Mouse (Mus musculus) embryo, embryonic 11 days (tissue): Measurements from ENCODE around the gene Gm26602.
"Not testable (repeated sequence)": the region's sequence is repeated elsewhere in the genome, so short reads cannot be mapped to it uniquely, and the experiment has no call there.

Experiments
- DNase-seq: peaks from one replicate; pipeline ENCODE4 v3.0.0-alpha.2; 2015

Gm26602 gene

GRCm38 (mm10) chr10:79910556-79910955, at the start of gene Gm26602:
TSS of gene Gm26602 (plus strand) at chr10:79910856.
- DNase-seq, result no peak

- peak; percentile 25 for DNase-seq
Measured at GRCm38 (mm10) chr10:79861230-79862048, 49.2 kb upstream of the Gm26602 start.

GRCm38 (mm10) chr10:79862049-79862788, 48.4 kb upstream of the Gm26602 start:
- DNase-seq, result no peak

GRCm38 (mm10) chr10:79862925-79863324, 47.7 kb upstream of the Gm26602 start:
- DNase-seq, result no peak

- DNase-seq, result peak; percentile 30
Measured at GRCm38 (mm10) chr10:79864351-79865188, 46.1 kb upstream of the Gm26602 start.

- peak; percentile 20 for DNase-seq
Measured at GRCm38 (mm10) chr10:79865189-79865601, 45.5 kb upstream of the Gm26602 start.

- no peak for DNase-seq
Measured at GRCm38 (mm10) chr10:79865801-79866295, 44.8 kb upstream of the Gm26602 start.

- DNase-seq, result no peak
Measured at GRCm38 (mm10) chr10:79866601-79867000, 44.1 kb upstream of the Gm26602 start.

- DNase-seq, result no peak
Measured at GRCm38 (mm10) chr10:79871845-79872244, 38.8 kb upstream of the Gm26602 start.

GRCm38 (mm10) chr10:79872862-79873261, 37.8 kb upstream of the Gm26602 start:
- DNase-seq, result no peak

- no peak for DNase-seq
Measured at GRCm38 (mm10) chr10:79873313-79873712, 37.3 kb upstream of the Gm26602 start.

GRCm38 (mm10) chr10:79873715-79874289, 36.9 kb upstream of the Gm26602 start:
- DNase-seq, result peak; percentile 44

GRCm38 (mm10) chr10:79874290-79874862, 36.3 kb upstream of the Gm26602 start, which contains the start of the genes Prtn3 and Plppr3:
TSS of gene Prtn3 (plus strand) at chr10:79874476.
TSS of gene Plppr3 (minus strand) at chr10:79874634.
- peak; percentile 90 for DNase-seq

GRCm38 (mm10) chr10:79877174-79877573, 33.5 kb upstream of the Gm26602 start:
- no peak for DNase-seq

- no peak for DNase-seq
Measured at GRCm38 (mm10) chr10:79877757-79878156, 32.9 kb upstream of the Gm26602 start.

- no peak for DNase-seq
Measured at GRCm38 (mm10) chr10:79879527-79879926, 31.1 kb upstream of the Gm26602 start.

GRCm38 (mm10) chr10:79880721-79881120, 29.9 kb upstream of the Gm26602 start:
- peak; percentile 26 for DNase-seq

GRCm38 (mm10) chr10:79881981-79882380, 28.7 kb upstream of the Gm26602 start:
- peak; percentile 68 for DNase-seq

GRCm38 (mm10) chr10:79883297-79884084, 27.2 kb upstream of the Gm26602 start:
- DNase-seq, result peak; percentile 87

GRCm38 (mm10) chr10:79884446-79884845, 26.2 kb upstream of the Gm26602 start:
- no peak for DNase-seq

- DNase-seq, result not testable (repeated sequence)
Measured at GRCm38 (mm10) chr10:79884938-79885337, 25.7 kb upstream of the Gm26602 start.
